Mouse (Mus musculus): ENCODE measurements around the gene Mctp1.

DNA sequence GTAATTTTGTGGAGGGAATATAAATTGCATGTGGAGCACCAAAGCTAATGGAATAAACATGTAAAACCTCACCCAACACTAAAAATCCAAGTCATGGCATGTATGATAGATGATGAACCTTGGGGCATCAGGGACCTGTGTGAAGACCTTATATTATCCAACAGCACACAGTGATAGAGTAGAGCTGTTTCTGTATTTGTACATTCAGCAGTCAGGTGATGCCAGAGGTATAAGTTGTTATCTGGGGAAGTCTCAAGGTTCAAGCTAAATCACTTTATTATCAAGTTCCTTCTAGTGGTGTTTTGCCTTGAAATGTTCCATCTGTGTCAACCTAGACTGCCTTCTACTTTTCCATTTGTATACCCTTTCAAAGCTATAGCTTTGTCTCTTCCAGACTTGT is 275.2 kb downstream of the Mctp1 start:
- TF ChIP-seq CTCF (IDR thresholded peaks at IDR 0.05): no peak
- no peak for TF ChIP-seq EP300 (IDR thresholded peaks at IDR 0.05)

Data from lung, postnatal 0 days (tissue).